Mouse (Mus musculus) MEL (cell line): ENCODE results near the gene 5730455P16Rik. TPM values are rescaled to one million over a fixed set of nuclear protein-coding genes. Genes with fewer than 3 reads are reported as not detected.

Source experiments
- DNase-seq: peaks from one replicate; pipeline ENCODE4 v3.0.0; 2011; ENCODE audit warnings: low read depth, low spot score
- H3K27ac ChIP-seq: 2 replicates; pipeline ENCODE4 v1.5.1; 2012; ENCODE audit warnings: low read depth, mild to moderate bottlenecking, control low read depth, low read length, moderate library complexity; ENCODE audit not compliant: control insufficient read depth
- H3K27me3 ChIP-seq, 2 experiments: fragments of 150-350 bp in 1 of 2; sonication (generic) in 1 of 2; 2 replicates each; pipeline ENCODE4 v1.6.1; 2012; ENCODE audit warnings: low read length in 2 of 2, mild to moderate bottlenecking in 2 of 2, improper control_type of control experiment in 1 of 2, moderate library complexity in 1 of 2; ENCODE audit not compliant: insufficient read depth in 2 of 2, control insufficient read depth in 1 of 2
- H3K36me3 ChIP-seq, 2 experiments: 2 replicates each; pipeline ENCODE4 v1.6.1; 2012 to 2014; ENCODE audit warnings: low read length in 2 of 2, improper control_type of control experiment in 1 of 2, inconsistent platforms in 1 of 2, mild to moderate bottlenecking in 1 of 2; ENCODE audit not compliant: insufficient read depth in 2 of 2, control insufficient read depth in 1 of 2
- H3K4me1 ChIP-seq, 2 experiments: fragments of 150-350 bp in 1 of 2; sonication (generic) in 1 of 2; 2 replicates each; pipeline ENCODE4 v1.6.1; 2012; ENCODE audit warnings: low read length in 2 of 2, improper control_type of control experiment in 1 of 2, mild to moderate bottlenecking in 1 of 2; ENCODE audit not compliant: insufficient read depth in 2 of 2, control insufficient read depth in 1 of 2
- H3K4me3 ChIP-seq, 2 experiments: fragments of 150-350 bp in 1 of 2; sonication (generic) in 1 of 2; 2 replicates each; pipeline ENCODE4 v1.5.1; 2012; ENCODE audit warnings: low read depth in 2 of 2, low read length in 2 of 2, mild to moderate bottlenecking in 2 of 2, moderate library complexity in 2 of 2, control low read depth in 1 of 2, improper control_type of control experiment in 1 of 2; ENCODE audit not compliant: control insufficient read depth in 1 of 2, insufficient read depth in 1 of 2
- H3K79me2 ChIP-seq: 2 replicates; pipeline ENCODE4 v1.6.1; 2012; ENCODE audit warnings: mild to moderate bottlenecking, low read length, moderate library complexity; ENCODE audit not compliant: control insufficient read depth, poor library complexity, insufficient read depth
- H3K9ac ChIP-seq: 2 replicates; pipeline ENCODE4 v1.6.1; 2012; ENCODE audit warnings: low read depth, mild to moderate bottlenecking, control low read depth, low read length, moderate library complexity; ENCODE audit not compliant: control insufficient read depth, poor library complexity, severe bottlenecking
- H3K9me3 ChIP-seq: fragments of 150-350 bp; sonication (generic); replicated peaks from 2 replicates; pipeline ENCODE4 v1.6.1; 2012; ENCODE audit warnings: mild to moderate bottlenecking, low read length, improper control_type of control experiment, moderate library complexity; ENCODE audit not compliant: insufficient read depth
- BHLHE40 ChIP-seq: IDR thresholded peaks from 2 replicates; pipeline ENCODE4 v1.6.1; 2012; ENCODE audit warnings: low read depth, mild to moderate bottlenecking, inconsistent platforms, low read length, improper control_type of control experiment, borderline replicate concordance
- E2F4 ChIP-seq: IDR thresholded peaks from 2 replicates; pipeline ENCODE4 v1.6.1; 2011; ENCODE audit warnings: low read depth, low read length, improper control_type of control experiment, borderline replicate concordance
- EP300 ChIP-seq, 2 experiments: IDR thresholded peaks; 2 replicates each; pipeline ENCODE4 v1.6.1; 2011; ENCODE audit warnings: improper control_type of control experiment in 2 of 2, low read length in 2 of 2, low read depth in 1 of 2, mild to moderate bottlenecking in 1 of 2
- GABPA ChIP-seq: IDR thresholded peaks from 2 replicates; pipeline ENCODE4 v1.6.1; 2012; ENCODE audit warnings: low read depth, mild to moderate bottlenecking, inconsistent platforms, low read length, improper control_type of control experiment, moderate library complexity
- GATA1 ChIP-seq: IDR thresholded peaks from 2 replicates; pipeline ENCODE4 v1.6.1; 2011; ENCODE audit warnings: low read depth, low read length, improper control_type of control experiment
- MAFK ChIP-seq: IDR thresholded peaks from 2 replicates; pipeline ENCODE4 v1.6.1; 2011; ENCODE audit warnings: low read depth, mild to moderate bottlenecking, low read length, improper control_type of control experiment, borderline replicate concordance
- MAX ChIP-seq: IDR thresholded peaks from 2 replicates; pipeline ENCODE4 v1.6.1; 2011; ENCODE audit warnings: low read length, improper control_type of control experiment
- MAZ ChIP-seq: IDR thresholded peaks from 2 replicates; pipeline ENCODE4 v1.6.1; 2012; ENCODE audit warnings: low read depth, mild to moderate bottlenecking, inconsistent platforms, low read length, improper control_type of control experiment
- MEF2A ChIP-seq: IDR thresholded peaks from 2 replicates; pipeline ENCODE4 v1.6.1; 2014; ENCODE audit warnings: low read depth, mild to moderate bottlenecking, inconsistent platforms, low read length, improper control_type of control experiment; ENCODE audit not compliant: poor library complexity, insufficient replicate concordance, severe bottlenecking; ENCODE audit errors: extremely low read depth
- MYB ChIP-seq: IDR thresholded peaks from 2 replicates; pipeline ENCODE4 v1.6.1; 2011; ENCODE audit warnings: mild to moderate bottlenecking, low read depth, low read length, improper control_type of control experiment
- MYC ChIP-seq: IDR thresholded peaks from 2 replicates; pipeline ENCODE4 v1.6.1; 2011; ENCODE audit warnings: low read depth, mild to moderate bottlenecking, low read length, improper control_type of control experiment, moderate library complexity
- NELFE ChIP-seq: IDR thresholded peaks from 2 replicates; pipeline ENCODE4 v1.6.1; 2011; ENCODE audit warnings: low read depth, low read length, improper control_type of control experiment
- POLR2A ChIP-seq, 2 experiments: IDR thresholded peaks; 2 replicates each; pipeline ENCODE4 v1.6.1; 2011 to 2012; ENCODE audit warnings: low read length in 2 of 2, mild to moderate bottlenecking in 2 of 2, control low read depth in 1 of 2, improper control_type of control experiment in 1 of 2, low read depth in 1 of 2, moderate library complexity in 1 of 2; ENCODE audit not compliant: control insufficient read depth in 1 of 2, insufficient read depth in 1 of 2, poor library complexity in 1 of 2
- POLR2AphosphoS5 ChIP-seq: IDR thresholded peaks from 2 replicates; pipeline ENCODE4 v1.6.1; 2012; ENCODE audit warnings: low read depth, borderline replicate concordance, mild to moderate bottlenecking, inconsistent platforms, low read length, moderate library complexity, mixed read lengths
- RAD21 ChIP-seq: IDR thresholded peaks from 2 replicates; pipeline ENCODE4 v1.6.1; 2011; ENCODE audit warnings: mild to moderate bottlenecking, low read depth, low read length, improper control_type of control experiment
- SIN3A ChIP-seq: IDR thresholded peaks from 2 replicates; pipeline ENCODE4 v1.6.1; 2012; ENCODE audit warnings: low read length, improper control_type of control experiment, inconsistent platforms
- TCF12 ChIP-seq: IDR thresholded peaks from 2 replicates; pipeline ENCODE4 v1.6.1; 2014; ENCODE audit warnings: low read depth, mild to moderate bottlenecking, inconsistent platforms, low read length, improper control_type of control experiment, moderate library complexity
- UBTF ChIP-seq: IDR thresholded peaks from 2 replicates; pipeline ENCODE4 v1.6.1; 2012; ENCODE audit warnings: low read depth, mild to moderate bottlenecking, inconsistent platforms, low read length, improper control_type of control experiment, moderate library complexity, borderline replicate concordance; ENCODE audit not compliant: insufficient read depth
- USF1 ChIP-seq: IDR thresholded peaks from 2 replicates; pipeline ENCODE4 v1.6.1; 2014; ENCODE audit warnings: low read depth, mild to moderate bottlenecking, inconsistent platforms, low read length, improper control_type of control experiment, moderate library complexity
- ZMIZ1 ChIP-seq: IDR thresholded peaks from 2 replicates; pipeline ENCODE4 v1.6.1; 2012; ENCODE audit warnings: low read depth, mild to moderate bottlenecking, inconsistent platforms, low read length, improper control_type of control experiment, moderate library complexity
- polyA plus RNA-seq, 2 experiments: library from polyadenylated mRNA; stranded (reverse) in 1 of 2; unstranded in 1 of 2; fragments of >175 nt in 1 of 2; fragments of >200 nt in 1 of 2; gene quantifications; 2 replicates each; pipeline versions ENCODE4 v1.2.1 to v1.2.4; 2012; ENCODE audit warnings: low replicate concordance in 2 of 2, low read depth in 1 of 2; ENCODE audit not compliant: insufficient read length in 2 of 2, insufficient read depth in 1 of 2, missing spikeins in 1 of 2
- total RNA-seq: library from RNA; depleted of rRNA; stranded (reverse); fragments of 300-350 nt; gene quantifications from 2 replicates; pipeline ENCODE4 v1.2.3, GENCODE M21; 2012; rRNA removed

Gene 5730455P16Rik
- total and polyA plus RNA-seq, 3 experiments: 9.5 to 10.1 TPM; not detected in 1

GRCm38 (mm10) chr11:80311271-80311670, 66.6 kb downstream of the 5730455P16Rik start:
- no peak overlapping the region for H3K27ac ChIP-seq
- TF ChIP-seq RAD21 (no peak), UBTF (no peak), NELFE (no peak), MAZ (no peak), GATA1 (no peak), POLR2A (IDR thresholded peaks at IDR 0.05; ENCODE audit: control insufficient read depth in 1 of 2, insufficient read depth in 1 of 2, low read depth in 1 of 2, low read length in 2 of 2, poor library complexity in 1 of 2) (no peak), TCF12 (no peak), MAX (no peak), MYB (no peak), MEF2A (no peak), ZMIZ1 (no peak), BHLHE40 (no peak), E2F4 (no peak), GABPA (no peak), USF1 (no peak), MYC (no peak), MAFK (no peak), EP300 (IDR thresholded peaks at IDR 0.05; ENCODE audit: low read depth in 1 of 2, low read length in 2 of 2) (no peak), SIN3A (no peak), POLR2AphosphoS5 (no peak; the same call in 1 of the 2 replicates)
- H3K79me2 ChIP-seq: no peaks in the 10 kb centered on the region
- DNase-seq: no peak
- no peaks in the 10 kb centered on the region for H3K9me3 ChIP-seq
- H3K4me1 ChIP-seq: peaks cover 0 to 4% of the 10 kb centered on the region in 2 experiments; a peak in 2 of 4 replicates
- H3K27me3 ChIP-seq: no peaks in the 10 kb centered on the region
- no peaks in the 10 kb centered on the region for H3K36me3 ChIP-seq
- no peak overlapping the region for H3K9ac ChIP-seq
- no peak overlapping the region for H3K4me3 ChIP-seq

Other genes with a start within 250 kb of the 5730455P16Rik start
- gene Tefm, start 235.9 kb downstream of the 5730455P16Rik start, total RNA-seq: 30.0 and 33.9 TPM in 2 replicates
- gene Tefm, start 235.9 kb downstream of the 5730455P16Rik start, polyA plus RNA-seq: 10 to 100 TPM in 1 of 2 experiments, not detected in 1; 23.6 TPM
- not detected in 2 replicates for gene Adap2, start 223.9 kb downstream of the 5730455P16Rik start, total RNA-seq
- not detected for gene Adap2, start 223.9 kb downstream of the 5730455P16Rik start, polyA plus RNA-seq
- gene Rnf135, start 194.2 kb downstream of the 5730455P16Rik start, total RNA-seq: 4.1 and 5.2 TPM in 2 replicates
- 1 to 10 TPM in 1 of 2 experiments, not detected in 1; 8.0 TPM for gene Rnf135, start 194.2 kb downstream of the 5730455P16Rik start, polyA plus RNA-seq
- gene Rhot1, start 169.0 kb downstream of the 5730455P16Rik start, total RNA-seq: 39.8 and 43.7 TPM in 2 replicates
- 100 to 1,000 TPM in 1 of 2 experiments, 10 to 100 TPM in 1; 44.3 to 919 TPM for gene Rhot1, start 169.0 kb downstream of the 5730455P16Rik start, polyA plus RNA-seq
- gene Rhbdl3, start 77.1 kb downstream of the 5730455P16Rik start, total RNA-seq: 0.04 and 0.13 TPM in 2 replicates
- gene Rhbdl3, start 77.1 kb downstream of the 5730455P16Rik start, polyA plus RNA-seq: under 1 TPM in 1 of 2 experiments, not detected in 1; 0.11 TPM
- 143 and 150 TPM in 2 replicates for gene Zfp207, start 5.2 kb upstream of the 5730455P16Rik start, total RNA-seq
- gene Zfp207, start 5.2 kb upstream of the 5730455P16Rik start, polyA plus RNA-seq: 100 to 1,000 TPM; 186 to 347 TPM
- 110 and 153 TPM in 2 replicates for gene Psmd11, start 50.6 kb upstream of the 5730455P16Rik start, total RNA-seq
- 100 to 1,000 TPM; 184 to 324 TPM for gene Psmd11, start 50.6 kb upstream of the 5730455P16Rik start, polyA plus RNA-seq
- 0.88 and 1.2 TPM in 2 replicates for gene Cdk5r1, start 99.0 kb upstream of the 5730455P16Rik start, total RNA-seq
- 1 to 10 TPM in 1 of 2 experiments, not detected in 1; 1.1 TPM for gene Cdk5r1, start 99.0 kb upstream of the 5730455P16Rik start, polyA plus RNA-seq